In genomic region chr10:59864232-59864875, GRCm38 (mm10) we compare ENCODE assay signal across 8 mouse cellular contexts. TPM values are rescaled to one million over a fixed set of nuclear protein-coding genes. Genes with fewer than 3 reads are reported as not detected.
DNase-seq lines count a peak whose midpoint lies in the region; ATAC-seq lines count a peak whose summit lies in the region.

No protein-coding gene starts in this region.

- no peak overlapping the region for H3K4me2 ChIP-seq in forebrain, embryonic 16.5 days (ENCODE audit: low read length)

- no peaks in the 10 kb centered on the region for H3K27me3 ChIP-seq in forebrain, embryonic 16.5 days (replicated peaks; ENCODE audit: control insufficient read depth, insufficient read depth, low read length)

- peak; percentile 23; the same call in 1 of the 2 replicates for ATAC-seq in forebrain, embryonic 16.5 days

- no peak overlapping the region for H3K9ac ChIP-seq in forebrain, embryonic 16.5 days (replicated peaks; ENCODE audit: low read depth, low read length)

- no peak overlapping the region for H3K4me3 ChIP-seq in forebrain, embryonic 16.5 days (replicated peaks; ENCODE audit: low read length)

- WGBS in forebrain, embryonic 16.5 days: 74% methylated on average over 19 of the region's 19 CpGs

- H3K27ac ChIP-seq in forebrain, embryonic 16.5 days (ENCODE audit: low read length): no peak overlapping the region; the same call in 1 of the 2 replicates

- no peaks in the 10 kb centered on the region for H3K36me3 ChIP-seq in forebrain, embryonic 16.5 days (ENCODE audit: control insufficient read depth, insufficient read depth)

- intact Hi-C loops in gastrocnemius, postnatal 14 days (cut with DNase I; ENCODE audit: low total_unique reads): loop anchor here (5.0 to 10.0 kb wide), 3 partner anchors 37 to 570 kb away; no protein-coding TSS in a partner anchor

- no peaks in the 10 kb centered on the region for H3K9me3 ChIP-seq in forebrain, embryonic 16.5 days (ENCODE audit: control insufficient read depth, low read length)

- peak; percentile 36 for DNase-seq in right cerebral cortex, postnatal 14 days
- DNase-seq in right cerebral cortex, postnatal 36 days (ENCODE audit: low spot score in 2 of 2): no peak
- peak; percentile 45 to 66 for DNase-seq in layer of hippocampus, postnatal 14 days (ENCODE audit: low spot score in 2 of 2)
- peak; percentile 46 for DNase-seq in thymus, postnatal 25 days
- no peak for DNase-seq in Muller cell, postnatal 12 days (ENCODE audit: inconsistent ontology term)
- DNase-seq in gastrocnemius, postnatal 14 days: no peak
- no peak for DNase-seq in c-Kit-positive CD71-positive TER-119-positive erythroid progenitor cells, embryonic 14.5 days (ENCODE audit: low spot score)

- peaks cover 10% of the 10 kb centered on the region; the same call in 1 of the 2 replicates for H3K4me1 ChIP-seq in forebrain, embryonic 16.5 days (replicated peaks; ENCODE audit: control insufficient read depth, insufficient read depth, low read length)

RNA-seq across cellular contexts. Expression of gene Dnajb12, which starts 15.0 kb away (rescaled TPM):
- polyA plus RNA-seq in forebrain, embryonic 16.5 days (2015; fragmentation: Nextera tagmentation; extraction: Ambion mirVana): 18.5 and 21.2 TPM in 2 replicates
- total RNA-seq in layer of hippocampus, postnatal 14 days (2021): 10 to 100 TPM; 48.0 to 50.1 TPM
- 10 to 100 TPM; 45.5 to 47.5 TPM for total RNA-seq in gastrocnemius, postnatal 14 days (2021)

Comparison
In these comparisons a context has a peak if more than half of its experiments do, and no peak if none do; other contexts are left out.
1. DNase-seq: peak in right cerebral cortex, postnatal 14 days (single experiment), layer of hippocampus, postnatal 14 days (2 of 2) and thymus, postnatal 25 days (single experiment); none in right cerebral cortex, postnatal 36 days (0 of 2), Muller cell, postnatal 12 days (single experiment), gastrocnemius, postnatal 14 days (single experiment) and c-Kit-positive CD71-positive TER-119-positive erythroid progenitor cells, embryonic 14.5 days (single experiment).